Comparison of ENCODE assay signal across 17 mouse cellular contexts in genomic region chr4:103974536-103974935, GRCm38 (mm10).
"Had no signal": no experiment of that assay in that cellular context is flagged by ENCODE, and none has a peak within 500 bp of the region (broad histone marks: within the 10 kb centered on the region; RNA-seq: fewer than 3 reads in every experiment).

No protein-coding gene starts in this region.

- H3K27me3 ChIP-seq: intestine, embryonic 15.5 days; limb, embryonic 13.5 days; liver, embryonic 13.5 days had no signal

- H3K4me2 ChIP-seq: intestine, embryonic 15.5 days; limb, embryonic 13.5 days; liver, embryonic 13.5 days; lung, embryonic 14.5 days; midbrain, embryonic 11.5 days had no signal

- H3K9me3 ChIP-seq: intestine, embryonic 15.5 days; limb, embryonic 10.5 days; limb, embryonic 13.5 days; liver, embryonic 13.5 days had no signal

- H3K4me1 ChIP-seq: intestine, embryonic 15.5 days; limb, embryonic 10.5 days; limb, embryonic 13.5 days; liver, embryonic 13.5 days had no signal

- H3K4me3 ChIP-seq: intestine, embryonic 15.5 days; left cerebral cortex, adult 2 months; limb, embryonic 10.5 days; limb, embryonic 13.5 days; liver, embryonic 13.5 days had no signal

- H3K9ac ChIP-seq: intestine, embryonic 15.5 days; limb, embryonic 13.5 days; liver, embryonic 13.5 days; lung, embryonic 14.5 days had no signal

- ATAC-seq: intestine, embryonic 15.5 days had no signal

- DNase-seq: kidney, adult 11 months; kidney, adult 9 months; layer of hippocampus, postnatal 36 days; liver; liver, embryonic 13.5 days; lung, embryonic 14.5 days; lung, postnatal 10 days; lung, postnatal 4 days; midbrain, embryonic 14.5 days; thymus, adult 18-20 months; thymus, postnatal 36 days had no signal

- H3K36me3 ChIP-seq: intestine, embryonic 15.5 days; limb, embryonic 10.5 days; limb, embryonic 13.5 days; liver, embryonic 13.5 days had no signal

- H3K27ac ChIP-seq: intestine, embryonic 15.5 days; kidney, postnatal 0 days; left cerebral cortex, adult 2 months; limb, embryonic 10.5 days; limb, embryonic 13.5 days; liver, embryonic 13.5 days had no signal
